Mouse (Mus musculus) c-Kit-positive CD71-positive TER-119-positive erythroid progenitor cells, embryonic 14.5 days (primary cell): ENCODE measurements around the gene Wdr43.

Experiments
- DNase-seq: peaks from one replicate; pipeline ENCODE4 v3.0.0-alpha.2; 2013; ENCODE audit warnings: low spot score

Gene Wdr43

DNA sequence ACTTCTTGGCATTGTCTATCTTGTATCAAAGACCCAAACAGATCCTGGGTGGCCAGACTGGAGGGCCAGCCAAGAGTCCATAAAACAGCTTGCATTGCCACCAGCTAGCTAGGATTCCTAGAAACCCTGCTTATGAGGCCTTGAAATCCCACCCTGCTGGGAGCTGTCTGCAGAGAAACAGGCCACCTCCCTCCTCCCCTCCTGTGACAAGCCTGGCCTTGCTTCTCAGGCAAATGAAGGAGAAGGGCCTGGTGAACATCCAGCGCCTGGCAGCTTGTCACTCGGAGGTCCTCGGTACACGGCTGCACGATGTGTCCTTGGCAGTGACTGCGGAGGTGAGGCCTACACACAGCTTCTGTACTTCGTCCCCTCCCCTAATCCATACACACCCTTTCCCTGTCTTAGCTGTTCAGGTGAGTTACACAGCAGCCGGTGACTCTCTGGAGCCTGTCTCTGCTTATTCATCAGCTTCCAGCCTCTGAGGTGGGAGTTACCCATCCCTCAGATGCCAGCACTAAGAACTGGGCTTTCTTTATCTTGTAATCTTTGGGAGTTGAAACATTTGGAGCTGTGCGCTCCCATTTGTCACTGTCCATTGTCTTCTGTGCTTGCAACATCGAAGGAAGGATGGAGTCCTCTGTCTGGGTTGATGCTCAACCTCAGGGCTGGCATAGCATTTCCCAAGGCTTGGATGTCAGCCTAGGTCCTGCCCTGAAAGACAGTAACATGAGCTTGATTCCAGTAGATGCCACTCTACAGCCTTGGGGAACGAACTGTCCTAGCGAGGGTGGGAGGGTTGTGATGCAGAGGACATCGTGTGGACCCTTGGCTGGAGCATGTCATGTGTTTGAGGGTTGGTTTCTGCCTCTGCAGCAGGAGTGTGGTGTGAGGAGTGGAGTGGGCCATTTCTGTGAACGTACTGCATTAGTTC, 90.1 kb downstream of the Wdr43 start:
- DNase-seq, result no peak

- DNase-seq, result no peak
These were observed 92.0 kb downstream of the Wdr43 start for GRCm38 (mm10) chr17:71707715-71708114.
